Mouse (Mus musculus) forebrain, postnatal 0 days (tissue): Measurements from ENCODE around the gene Trpv2. TPM values are rescaled to one million over a fixed set of nuclear protein-coding genes. Genes with fewer than 3 reads are reported as not detected.

ENCODE experiments used
- ATAC-seq: fragments of 200-750 bp; cut with Nextera tagmentation; 2 replicates; pipeline ENCODE4 v1.8.0; 2017; ENCODE audit warnings: mild to moderate bottlenecking, moderate library complexity
- DNase-seq: peaks from one replicate; pipeline ENCODE4 v3.0.0-alpha.2; 2015
- H3K27ac ChIP-seq: fragments of 300-500 bp; sonication (generic); 2 replicates; pipeline ENCODE4 v1.5.1; 2014; ENCODE audit warnings: low read depth, mild to moderate bottlenecking, antibody characterized with exemption, low read length, moderate library complexity, mixed read lengths
- H3K27me3 ChIP-seq: fragments of 300-500 bp; sonication (generic); 2 replicates; pipeline ENCODE4 v1.6.1; 2014; ENCODE audit warnings: mild to moderate bottlenecking, low read length, mixed read lengths; ENCODE audit not compliant: insufficient read depth
- H3K36me3 ChIP-seq: fragments of 300-500 bp; sonication (generic); 2 replicates; pipeline ENCODE4 v1.6.1; 2014; ENCODE audit warnings: mild to moderate bottlenecking, moderate library complexity; ENCODE audit not compliant: insufficient read depth
- H3K4me1 ChIP-seq: fragments of 300-500 bp; sonication (generic); 2 replicates; pipeline ENCODE4 v1.6.1; 2014; ENCODE audit warnings: antibody characterized with exemption; ENCODE audit not compliant: insufficient read depth
- H3K4me2 ChIP-seq: fragments of 300-500 bp; sonication (generic); 2 replicates; pipeline ENCODE4 v1.6.1; 2014; ENCODE audit warnings: low read depth, mild to moderate bottlenecking, moderate library complexity
- H3K4me3 ChIP-seq: fragments of 300-500 bp; sonication (generic); 2 replicates; pipeline ENCODE4 v1.5.1; 2014; ENCODE audit warnings: low read depth, low read length, mixed read lengths
- H3K9ac ChIP-seq: fragments of 300-500 bp; sonication (generic); 2 replicates; pipeline ENCODE4 v1.6.1; 2014; ENCODE audit warnings: mild to moderate bottlenecking
- H3K9me3 ChIP-seq: fragments of 300-500 bp; sonication (generic); 2 replicates; pipeline ENCODE4 v1.6.1; 2016; ENCODE audit warnings: low read length
- CTCF ChIP-seq: sonication (generic); IDR thresholded peaks from 2 replicates; pipeline ENCODE4 v1.5.1; 2016; ENCODE audit warnings: antibody characterized with exemption, control low read depth, low read depth
- WGBS: fragments of 180-500 bp; shearing (Covaris S2); extraction: QIAGEN DNeasy Blood & Tissue Kit; methylation state at CpG from one replicate; pipeline ENCODE4 v1.1.7; 2014; 5-methylcytosine and 5-hydroxymethylcytosine counted together
- polyA plus RNA-seq: library from polyadenylated mRNA; unstranded; fragments of >200 nt; fragmentation: Nextera tagmentation; extraction: Ambion mirVana; gene quantifications from 2 replicates; pipeline ENCODE4 v1.2.1, GENCODE M21; 2015
- total RNA-seq: library from RNA; depleted of rRNA; stranded (reverse); fragments of >200 nt; gene quantifications from 2 replicates; pipeline ENCODE4 v1.2.3, GENCODE M21; 2014

Trpv2 gene
- total and polyA plus RNA-seq, 2 experiments from 2014 or later: 26.2 to 46.6 TPM

GRCm38 (mm10) chr11:62631138-62631537, 56.9 kb downstream of the Trpv2 start:
- no peaks in the 10 kb centered on the region for H3K36me3 ChIP-seq
- no peak overlapping the region for H3K4me2 ChIP-seq
- TF ChIP-seq CTCF: no peak
- WGBS: 34% methylated on average over 4 of the region's 4 CpGs
- DNase-seq: no peak
- H3K4me3 ChIP-seq: no peak overlapping the region
- no peaks in the 10 kb centered on the region for H3K9me3 ChIP-seq
- no peaks in the 10 kb centered on the region for H3K27me3 ChIP-seq
- H3K9ac ChIP-seq: no peak overlapping the region
- no peak for ATAC-seq
- no peak overlapping the region for H3K27ac ChIP-seq
- peaks cover 15% of the 10 kb centered on the region for H3K4me1 ChIP-seq

- ATAC-seq (no peak), DNase-seq (no peak)
- no peaks in the 10 kb centered on the region for H3K9me3 ChIP-seq
- H3K4me3 ChIP-seq: no peak overlapping the region
- H3K27ac ChIP-seq: no peak overlapping the region
- no peak overlapping the region for H3K9ac ChIP-seq
- WGBS: 75% methylated on average over 3 of the region's 3 CpGs
- TF ChIP-seq CTCF: no peak
- no peaks in the 10 kb centered on the region for H3K36me3 ChIP-seq
- no peak overlapping the region for H3K4me2 ChIP-seq
- no peaks in the 10 kb centered on the region for H3K27me3 ChIP-seq
- H3K4me1 ChIP-seq: peaks cover 3% of the 10 kb centered on the region
Observed at GRCm38 (mm10) chr11:62635406-62635805, 61.1 kb downstream of the Trpv2 start.

- Histone ChIP-seq H3K27ac (no peak overlapping the region), H3K9me3 (no peaks in the 10 kb centered on the region), H3K4me1 (no peaks in the 10 kb centered on the region), H3K36me3 (no peaks in the 10 kb centered on the region), H3K4me3 (no peak overlapping the region), H3K9ac (no peak overlapping the region; the same call in 1 of the 2 replicates), H3K4me2 (no peak overlapping the region), H3K27me3 (no peaks in the 10 kb centered on the region)
- DNase-seq: no peak
- 59% methylated on average over 11 of the region's 11 CpGs for WGBS
- no peak for ATAC-seq
- no peak for TF ChIP-seq CTCF
Observed at GRCm38 (mm10) chr11:62636105-62636839, 62.0 kb downstream of the Trpv2 start.

- WGBS: 76% methylated on average over 3 of the region's 3 CpGs
- TF ChIP-seq CTCF: no peak
- no peaks in the 10 kb centered on the region for H3K36me3 ChIP-seq
- H3K27ac ChIP-seq: no peak overlapping the region
- DNase-seq (no peak), ATAC-seq (no peak)
- no peaks in the 10 kb centered on the region for H3K9me3 ChIP-seq
- H3K27me3 ChIP-seq: no peaks in the 10 kb centered on the region
- no peak overlapping the region for H3K4me3 ChIP-seq
- H3K4me2 ChIP-seq: no peak overlapping the region
- no peak overlapping the region for H3K9ac ChIP-seq
- H3K4me1 ChIP-seq: no peaks in the 10 kb centered on the region
Observed at GRCm38 (mm10) chr11:62636840-62637221, 62.5 kb downstream of the Trpv2 start.

GRCm38 (mm10) chr11:62637401-62637800, 63.1 kb downstream of the Trpv2 start:
- ATAC-seq: no peak
- Histone ChIP-seq H3K4me3 (no peak overlapping the region), H3K27me3 (no peaks in the 10 kb centered on the region), H3K36me3 (no peaks in the 10 kb centered on the region), H3K4me2 (no peak overlapping the region), H3K9me3 (no peaks in the 10 kb centered on the region), H3K9ac (no peak overlapping the region), H3K27ac (no peak overlapping the region), H3K4me1 (no peaks in the 10 kb centered on the region)
- TF ChIP-seq CTCF: no peak
- DNase-seq: no peak
- WGBS: 83% methylated on average over 5 of the region's 5 CpGs

- no peaks in the 10 kb centered on the region for H3K4me1 ChIP-seq
- H3K27ac ChIP-seq: no peak overlapping the region
- no peaks in the 10 kb centered on the region for H3K36me3 ChIP-seq
- H3K9ac ChIP-seq: no peak overlapping the region
- 84% methylated on average over 6 of the region's 6 CpGs for WGBS
- H3K4me3 ChIP-seq: no peak overlapping the region
- ATAC-seq: no peak
- H3K4me2 ChIP-seq: no peak overlapping the region
- no peak for DNase-seq
- H3K9me3 ChIP-seq: no peaks in the 10 kb centered on the region
- no peak for TF ChIP-seq CTCF
- no peaks in the 10 kb centered on the region for H3K27me3 ChIP-seq
Observed at GRCm38 (mm10) chr11:62637806-62638205, 63.5 kb downstream of the Trpv2 start.

- no peak for ATAC-seq
- WGBS: 97% methylated on average over 4 of the region's 4 CpGs
- no peak for DNase-seq
- no peak overlapping the region for H3K27ac ChIP-seq
- no peaks in the 10 kb centered on the region for H3K27me3 ChIP-seq
- no peak for TF ChIP-seq CTCF
- no peaks in the 10 kb centered on the region for H3K9me3 ChIP-seq
- no peak overlapping the region for H3K9ac ChIP-seq
- no peak overlapping the region for H3K4me2 ChIP-seq
- H3K4me3 ChIP-seq: no peak overlapping the region
- H3K36me3 ChIP-seq: no peaks in the 10 kb centered on the region
- 0 out of 2 replicates have a peak, but pooled peaks cover 2% of the 10 kb centered on the region for H3K4me1 ChIP-seq
Observed at GRCm38 (mm10) chr11:62638402-62638801, 64.1 kb downstream of the Trpv2 start.
